Mouse (Mus musculus) limb, embryonic 11.5 days (tissue): ENCODE data around the gene Gm1140. TPM values are rescaled to one million over a fixed set of nuclear protein-coding genes. Genes with fewer than 3 reads are reported as not detected.
"Not testable (repeated sequence)": the region's sequence is repeated elsewhere in the genome, so short reads cannot be mapped to it uniquely, and the experiment has no call there.

ENCODE experiments used
- ATAC-seq: fragments of 200-750 bp; cut with Nextera tagmentation; 2 replicates; pipeline ENCODE4 v1.8.0; 2017; ENCODE audit warnings: low read depth; ENCODE audit not compliant: insufficient number of reproducible peaks, low FRiP score, low TSS enrichment
- DNase-seq: peaks from one replicate; pipeline ENCODE4 v3.0.0-alpha.2; 2015; ENCODE audit warnings: low spot score
- H3K27ac ChIP-seq: fragments of 300-500 bp; sonication (generic); replicated peaks from 2 replicates; pipeline ENCODE4 v1.5.1; 2014; ENCODE audit warnings: low read depth, mild to moderate bottlenecking, low read length
- H3K27me3 ChIP-seq: fragments of 300-500 bp; sonication (generic); 2 replicates; pipeline ENCODE4 v1.6.1; 2014; ENCODE audit warnings: mild to moderate bottlenecking, low read length, mixed read lengths; ENCODE audit not compliant: control insufficient read depth, insufficient read depth
- H3K36me3 ChIP-seq: fragments of 300-500 bp; sonication (generic); 2 replicates; pipeline ENCODE4 v1.6.1; 2014; ENCODE audit warnings: mild to moderate bottlenecking, low read length, moderate library complexity, mixed read lengths; ENCODE audit not compliant: control insufficient read depth, insufficient read depth
- H3K4me1 ChIP-seq: fragments of 300-500 bp; sonication (generic); 2 replicates; pipeline ENCODE4 v1.6.1; 2014; ENCODE audit warnings: low read length, mixed read lengths; ENCODE audit not compliant: control insufficient read depth, insufficient read depth
- H3K4me2 ChIP-seq: fragments of 300-500 bp; sonication (generic); 2 replicates; pipeline ENCODE4 v1.6.1; 2014; ENCODE audit warnings: low read depth, mild to moderate bottlenecking, moderate library complexity; ENCODE audit not compliant: severe bottlenecking
- H3K4me3 ChIP-seq: fragments of 300-500 bp; sonication (generic); 2 replicates; pipeline ENCODE4 v1.5.1; 2014; ENCODE audit warnings: low read depth, low read length
- H3K9ac ChIP-seq: fragments of 300-500 bp; sonication (generic); 2 replicates; pipeline ENCODE4 v1.6.1; 2014; ENCODE audit warnings: mild to moderate bottlenecking, low read length
- H3K9me3 ChIP-seq: fragments of 300-500 bp; sonication (generic); 2 replicates; pipeline ENCODE4 v1.6.1; 2016; ENCODE audit warnings: low read length; ENCODE audit not compliant: control insufficient read depth
- WGBS: fragments of 180-500 bp; shearing (Covaris S2); extraction: QIAGEN DNeasy Blood & Tissue Kit; methylation state at CpG from one replicate; pipeline ENCODE4 v1.1.7; 2014; 5-methylcytosine and 5-hydroxymethylcytosine counted together
- polyA plus RNA-seq: library from polyadenylated mRNA; unstranded; fragments of >200 nt; fragmentation: Nextera tagmentation; extraction: Ambion mirVana; gene quantifications from 2 replicates; pipeline ENCODE4 v1.2.1, GENCODE M21; 2014

Gm1140 gene
- not detected in 2 replicates for polyA plus RNA-seq

- 60% methylated on average over 1 of the region's 11 CpGs for WGBS
These were observed at the start of gene Gm1140 for GRCm38 (mm10) chrX:67693462-67693861. TSS of gene Gm1140 (minus strand) at chrX:67693562.

GRCm38 (mm10) chrX:67695398-67695797, 2.0 kb upstream of the Gm1140 start, which contains the start of gene Gm14692:
TSS of gene Gm14692 (plus strand) at chrX:67695698.
- H3K4me3 ChIP-seq, H3K4me2 ChIP-seq, H3K9me3 ChIP-seq, DNase-seq, H3K9ac ChIP-seq, H3K27me3 ChIP-seq, H3K27ac ChIP-seq, H3K36me3 ChIP-seq, H3K4me1 ChIP-seq, ATAC-seq: not testable (repeated sequence)
- 87% methylated on average over 5 of the region's 10 CpGs for WGBS

More at GRCm38 (mm10) chrX:67693462-67693861, at the start of gene Gm1140:
- not testable (repeated sequence) for DNase-seq, H3K27me3 ChIP-seq, H3K4me2 ChIP-seq, H3K9me3 ChIP-seq, H3K36me3 ChIP-seq, H3K4me1 ChIP-seq, H3K27ac ChIP-seq, H3K4me3 ChIP-seq, ATAC-seq, H3K9ac ChIP-seq

Other genes with a start within 250 kb of the Gm1140 start
- gene Gm14692, start 2.1 kb upstream of the Gm1140 start, polyA plus RNA-seq, result not detected in 2 replicates
- gene 4933436I01Rik, start 227.9 kb upstream of the Gm1140 start, polyA plus RNA-seq, result not detected in 2 replicates